Mouse (Mus musculus): Measurements from ENCODE around the gene Ldlrad3. TPM values are rescaled to one million over a fixed set of nuclear protein-coding genes. Genes with fewer than 3 reads are reported as not detected.

Ldlrad3 gene
- polyA plus RNA-seq, 1 experiment, result 1.3 TPM

DNA sequence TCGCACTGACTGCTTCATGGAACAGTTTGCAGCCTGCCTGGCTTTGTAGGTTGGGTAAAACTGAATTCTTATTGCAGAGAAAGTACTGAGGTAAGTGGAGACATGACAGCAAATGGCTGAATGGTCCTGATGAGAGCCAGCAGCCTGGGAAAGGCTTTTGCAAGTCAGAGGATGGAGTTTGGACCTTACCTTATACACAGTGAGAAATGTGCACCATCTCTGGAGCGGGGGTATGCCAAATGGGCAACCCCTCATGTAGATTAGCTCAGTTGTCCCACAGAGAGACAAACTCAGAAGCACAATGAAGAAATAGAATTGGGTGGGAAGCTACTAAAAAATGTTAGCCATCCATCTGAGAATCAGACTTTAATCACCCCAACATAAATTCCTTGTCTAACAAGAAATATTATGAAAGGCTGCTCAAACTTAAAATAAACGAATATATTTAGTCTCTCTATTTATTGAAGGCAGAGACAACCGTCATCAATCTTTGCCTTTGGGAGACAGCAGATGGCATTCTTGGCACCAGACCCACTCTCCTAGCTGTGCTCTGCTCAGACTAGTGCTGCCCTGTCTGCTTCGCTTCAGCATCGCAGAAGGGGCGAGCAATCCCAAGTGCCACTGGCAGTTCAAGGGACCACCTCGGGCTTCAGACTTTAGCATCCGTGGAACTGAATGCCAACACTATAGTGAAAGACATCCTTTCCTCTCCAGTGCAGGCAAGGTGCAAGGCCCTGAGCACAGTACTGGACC, 51.5 kb downstream of the Ldlrad3 start:
- no peaks in the 10 kb centered on the region for H3K27me3 ChIP-seq (ENCODE audit: control insufficient read depth, insufficient read depth, low read length)
- H3K27ac ChIP-seq (ENCODE audit: insufficient read depth, low read depth, low read length), result no peak overlapping the region
- WGBS, result 65% methylated on average over 9 of the region's 9 CpGs
- no peak overlapping the region for H3K4me3 ChIP-seq (ENCODE audit: low read depth, low read length)
- H3K4me1 ChIP-seq (ENCODE audit: control insufficient read depth, insufficient read depth, insufficient read length, low read length), result no peaks in the 10 kb centered on the region
- no peaks in the 10 kb centered on the region for H3K36me3 ChIP-seq (ENCODE audit: control insufficient read depth, insufficient read depth, low read length)
- no peak for TF ChIP-seq POLR2A (IDR thresholded peaks at IDR 0.05; ENCODE audit: low read depth, low read length)
- TF ChIP-seq CTCF (IDR thresholded peaks at IDR 0.05; ENCODE audit: extremely low read depth, insufficient read length, insufficient replicate concordance, low read depth, low read length), result no peak

DNA sequence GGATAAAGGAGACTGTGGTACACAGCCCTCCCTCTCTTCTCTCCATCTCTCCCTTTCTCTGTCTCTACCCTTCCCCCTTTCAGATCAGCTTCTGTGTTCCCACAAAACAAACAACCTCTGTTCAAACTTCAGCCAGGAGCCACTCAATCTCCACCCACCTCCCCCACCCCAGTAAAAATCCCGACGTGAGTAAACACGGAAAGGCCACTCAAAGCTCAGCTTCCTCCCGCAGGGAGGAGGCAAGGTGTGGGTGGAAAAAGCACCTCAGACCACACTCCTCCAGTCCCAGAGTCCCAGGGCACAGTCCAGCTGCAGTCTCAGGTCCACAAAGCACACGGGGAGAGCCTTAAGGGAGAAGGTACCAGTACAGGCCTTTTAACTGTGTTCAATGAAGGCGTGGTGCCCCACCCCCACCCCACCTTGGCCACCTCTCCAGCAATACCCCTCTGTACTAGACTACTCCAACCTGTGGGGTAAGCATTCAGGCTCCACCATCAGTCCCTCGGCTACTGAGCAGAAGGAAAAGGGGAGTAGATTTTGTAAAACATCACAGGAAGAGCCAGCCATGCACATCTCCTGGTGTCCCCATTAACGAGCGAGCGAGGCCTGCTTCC, 53.1 kb downstream of the Ldlrad3 start:
- H3K36me3 ChIP-seq (ENCODE audit: control insufficient read depth, insufficient read depth, low read length), result no peaks in the 10 kb centered on the region
- H3K27me3 ChIP-seq (ENCODE audit: control insufficient read depth, insufficient read depth, low read length), result no peaks in the 10 kb centered on the region
- H3K4me1 ChIP-seq (ENCODE audit: control insufficient read depth, insufficient read depth, insufficient read length, low read length), result no peaks in the 10 kb centered on the region
- H3K27ac ChIP-seq (ENCODE audit: insufficient read depth, low read depth, low read length), result no peak overlapping the region
- no peak for TF ChIP-seq POLR2A (IDR thresholded peaks at IDR 0.05; ENCODE audit: low read depth, low read length)
- H3K4me3 ChIP-seq (ENCODE audit: low read depth, low read length), result no peak overlapping the region
- WGBS, result 34% methylated on average over 10 of the region's 10 CpGs

DNA sequence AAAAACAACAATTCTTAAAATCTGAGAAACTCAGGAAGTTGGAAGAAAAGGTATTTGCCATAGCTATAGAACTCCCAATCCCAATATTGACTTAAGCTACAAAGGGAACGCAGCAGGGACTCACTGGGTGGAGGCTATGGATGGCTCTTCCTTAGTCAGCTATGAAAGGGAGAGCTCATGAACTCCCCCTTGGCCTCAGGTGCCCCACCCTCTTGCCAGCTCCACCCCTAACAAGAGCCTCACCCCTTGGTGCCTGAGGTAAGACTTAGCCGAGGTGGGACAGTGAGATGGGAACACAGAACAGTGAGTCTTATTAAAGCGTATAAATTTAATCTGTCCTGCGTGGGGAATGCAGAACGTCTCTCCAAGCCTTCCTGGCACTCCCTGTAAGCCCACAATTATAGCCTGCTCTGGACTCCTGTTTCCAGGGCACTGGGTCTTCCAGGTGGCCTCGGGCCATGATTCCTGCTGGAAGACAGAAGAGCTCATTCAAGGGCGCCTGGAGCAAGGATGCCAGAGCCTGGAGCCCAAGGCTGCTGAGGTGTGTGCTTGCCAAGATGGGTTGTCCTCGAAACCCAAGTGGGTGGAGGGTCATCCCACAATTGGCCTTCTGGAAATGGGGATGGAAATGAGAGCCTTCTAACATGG, 55.9 kb downstream of the Ldlrad3 start:
- WGBS, result 66% methylated on average over 8 of the region's 8 CpGs
- Histone ChIP-seq H3K4me1 (ENCODE audit: control insufficient read depth, insufficient read depth, insufficient read length, low read length) (no peaks in the 10 kb centered on the region), H3K27ac (ENCODE audit: insufficient read depth, low read depth, low read length) (no peak overlapping the region), H3K4me3 (ENCODE audit: low read depth, low read length) (no peak overlapping the region), H3K36me3 (ENCODE audit: control insufficient read depth, insufficient read depth, low read length) (no peaks in the 10 kb centered on the region), H3K27me3 (ENCODE audit: control insufficient read depth, insufficient read depth, low read length) (no peaks in the 10 kb centered on the region)
- TF ChIP-seq POLR2A (IDR thresholded peaks at IDR 0.05; ENCODE audit: low read depth, low read length) (no peak), CTCF (IDR thresholded peaks at IDR 0.05; ENCODE audit: extremely low read depth, insufficient read length, insufficient replicate concordance, low read depth, low read length) (no peak)

DNA sequence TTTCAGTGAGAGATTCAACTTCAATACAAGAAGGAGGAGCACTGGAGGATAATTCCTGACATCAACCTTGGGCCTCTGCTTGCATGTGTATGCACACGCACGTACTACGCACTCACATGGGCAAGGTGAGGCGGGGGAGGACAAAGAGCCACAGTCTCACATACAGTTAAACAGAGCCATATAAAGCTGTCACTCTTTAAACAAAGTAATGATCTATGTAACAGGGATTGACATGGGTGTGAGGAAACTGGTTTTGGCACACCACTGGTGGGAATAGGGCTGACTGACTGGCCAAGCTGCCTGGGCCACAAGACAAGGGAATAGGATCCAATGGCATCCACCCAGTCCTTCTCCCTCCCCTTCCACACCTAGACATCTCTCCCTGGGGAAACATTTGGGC, 57.0 kb downstream of the Ldlrad3 start:
- TF ChIP-seq CTCF (IDR thresholded peaks at IDR 0.05; ENCODE audit: extremely low read depth, insufficient read length, insufficient replicate concordance, low read depth, low read length), result no peak
- TF ChIP-seq POLR2A (IDR thresholded peaks at IDR 0.05; ENCODE audit: low read depth, low read length), result no peak
- no peaks in the 10 kb centered on the region for H3K4me1 ChIP-seq (ENCODE audit: control insufficient read depth, insufficient read depth, insufficient read length, low read length)
- no peak overlapping the region for H3K4me3 ChIP-seq (ENCODE audit: low read depth, low read length)
- H3K27me3 ChIP-seq (ENCODE audit: control insufficient read depth, insufficient read depth, low read length), result no peaks in the 10 kb centered on the region
- H3K27ac ChIP-seq (ENCODE audit: insufficient read depth, low read depth, low read length), result no peak overlapping the region
- WGBS, result 86% methylated on average over 4 of the region's 4 CpGs
- H3K36me3 ChIP-seq (ENCODE audit: control insufficient read depth, insufficient read depth, low read length), result no peaks in the 10 kb centered on the region

DNA sequence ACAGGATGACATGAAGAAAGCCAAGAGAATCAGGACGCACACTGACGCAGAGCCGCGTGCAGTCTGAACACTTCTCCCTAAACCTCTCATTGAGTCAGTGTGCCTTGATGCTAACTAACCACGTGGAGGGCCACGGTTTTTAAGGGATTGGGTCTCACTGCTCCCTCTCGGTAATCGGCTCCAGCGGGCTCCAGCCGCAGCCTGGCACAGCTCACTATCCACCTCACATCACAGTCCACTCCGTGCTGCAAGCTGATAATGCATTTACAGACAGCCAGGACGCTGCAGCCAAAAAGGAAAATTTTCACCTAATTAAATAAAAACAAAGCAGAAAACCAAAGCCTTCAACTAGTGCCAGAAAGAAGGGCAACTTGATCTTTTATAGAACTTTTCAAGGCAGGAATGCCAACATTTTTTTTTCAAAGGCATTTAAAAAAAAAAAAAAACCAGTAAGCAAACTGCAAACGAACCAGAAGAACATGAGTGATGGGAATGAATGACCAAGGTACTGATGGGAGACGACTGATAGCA, 57.6 kb downstream of the Ldlrad3 start:
- H3K27ac ChIP-seq (ENCODE audit: insufficient read depth, low read depth, low read length), result no peak overlapping the region
- no peaks in the 10 kb centered on the region for H3K27me3 ChIP-seq (ENCODE audit: control insufficient read depth, insufficient read depth, low read length)
- no peaks in the 10 kb centered on the region for H3K4me1 ChIP-seq (ENCODE audit: control insufficient read depth, insufficient read depth, insufficient read length, low read length)
- 81% methylated on average over 14 of the region's 14 CpGs for WGBS
- H3K4me3 ChIP-seq (ENCODE audit: low read depth, low read length), result no peak overlapping the region
- TF ChIP-seq CTCF (IDR thresholded peaks at IDR 0.05; ENCODE audit: extremely low read depth, insufficient read length, insufficient replicate concordance, low read depth, low read length) (no peak), POLR2A (IDR thresholded peaks at IDR 0.05; ENCODE audit: low read depth, low read length) (no peak)
- no peaks in the 10 kb centered on the region for H3K36me3 ChIP-seq (ENCODE audit: control insufficient read depth, insufficient read depth, low read length)

DNA sequence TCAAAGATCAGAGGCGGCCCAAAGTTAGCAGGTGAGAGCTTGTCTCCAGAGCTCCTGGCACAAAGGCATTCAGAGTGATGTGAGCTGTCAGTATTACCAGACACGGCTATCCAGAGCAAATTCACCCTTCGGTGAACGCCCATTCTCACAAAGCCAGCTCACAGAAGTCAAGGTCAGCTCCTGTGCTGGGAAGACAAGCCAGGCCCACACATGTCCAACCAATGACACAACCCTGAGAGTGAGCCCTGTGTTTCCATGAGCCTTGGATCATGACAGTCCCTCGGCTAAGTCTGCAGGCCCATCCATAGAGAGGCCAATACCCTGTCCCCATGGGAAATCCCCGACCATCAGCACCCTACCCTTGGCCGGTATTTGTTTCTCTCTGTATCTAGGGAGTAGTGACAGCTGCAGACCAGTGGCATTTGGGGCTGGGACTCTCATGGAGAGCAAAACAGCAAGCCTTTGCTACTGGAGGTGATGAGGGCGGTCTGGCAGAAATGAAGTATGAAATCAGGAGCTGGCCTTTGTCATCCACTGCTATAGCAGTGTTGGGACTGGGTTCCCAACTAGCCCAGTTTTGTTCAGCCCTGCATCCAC, 58.3 kb downstream of the Ldlrad3 start:
- Histone ChIP-seq H3K27me3 (ENCODE audit: control insufficient read depth, insufficient read depth, low read length) (no peaks in the 10 kb centered on the region), H3K4me1 (ENCODE audit: control insufficient read depth, insufficient read depth, insufficient read length, low read length) (no peaks in the 10 kb centered on the region), H3K4me3 (ENCODE audit: low read depth, low read length) (no peak overlapping the region), H3K27ac (ENCODE audit: insufficient read depth, low read depth, low read length) (no peak overlapping the region), H3K36me3 (ENCODE audit: control insufficient read depth, insufficient read depth, low read length) (no peaks in the 10 kb centered on the region)
- TF ChIP-seq CTCF (IDR thresholded peaks at IDR 0.05; ENCODE audit: extremely low read depth, insufficient read length, insufficient replicate concordance, low read depth, low read length), result no peak
- no peak for TF ChIP-seq POLR2A (IDR thresholded peaks at IDR 0.05; ENCODE audit: low read depth, low read length)
- 77% methylated on average over 8 of the region's 8 CpGs for WGBS

DNA sequence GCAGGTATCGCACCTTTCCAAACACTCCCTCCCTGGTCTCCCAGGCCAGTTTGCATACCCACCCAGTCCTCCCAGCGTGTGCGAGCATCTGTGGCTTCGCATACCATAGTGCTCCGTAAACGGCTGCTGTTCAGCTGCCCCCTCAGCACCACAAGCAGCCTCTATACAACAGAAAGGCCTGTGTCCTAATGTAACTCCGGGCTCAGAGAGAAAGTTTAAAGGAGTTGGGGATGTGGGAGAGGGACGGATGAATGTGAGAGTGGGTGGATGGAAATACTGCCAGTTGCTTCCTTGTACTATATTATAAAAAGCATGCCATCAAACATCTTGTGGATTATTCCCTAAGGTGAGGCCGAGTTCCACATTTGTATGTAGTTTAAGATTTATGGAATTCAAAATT, 59.0 kb downstream of the Ldlrad3 start:
- TF ChIP-seq POLR2A (IDR thresholded peaks at IDR 0.05; ENCODE audit: low read depth, low read length), result no peak
- Histone ChIP-seq H3K36me3 (ENCODE audit: control insufficient read depth, insufficient read depth, low read length) (no peaks in the 10 kb centered on the region), H3K4me3 (ENCODE audit: low read depth, low read length) (no peak overlapping the region), H3K27me3 (ENCODE audit: control insufficient read depth, insufficient read depth, low read length) (no peaks in the 10 kb centered on the region), H3K4me1 (ENCODE audit: control insufficient read depth, insufficient read depth, insufficient read length, low read length) (no peaks in the 10 kb centered on the region), H3K27ac (ENCODE audit: insufficient read depth, low read depth, low read length) (no peak overlapping the region)
- 87% methylated on average over 9 of the region's 9 CpGs for WGBS
